Mouse (Mus musculus): ENCODE measurements at regions not wholly inside any gene's neighbourhood (a gene's known extent, or its start where the extent isn't known, plus 50 kb on each side); places are given as distances from the start of the nearest gene placed in this dataset.

DNA sequence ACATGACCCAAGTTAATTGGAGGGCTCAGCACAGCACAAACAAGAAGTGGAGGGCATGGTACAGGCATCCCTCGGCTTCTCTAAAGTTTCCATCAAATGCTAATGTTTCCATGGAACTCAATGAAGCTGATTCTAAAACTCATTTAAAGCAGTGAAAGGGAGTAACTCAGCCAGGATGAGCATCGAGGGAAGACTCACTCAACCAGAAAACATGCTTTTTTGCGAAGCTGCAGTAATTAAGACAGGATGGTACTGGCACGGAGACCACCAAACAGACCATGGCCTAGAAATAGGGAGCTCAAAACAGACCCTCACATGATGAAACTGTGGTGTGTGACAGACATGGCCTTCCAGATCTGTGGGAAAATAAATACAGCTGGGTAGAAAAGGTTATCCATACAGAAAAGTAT is 177.8 kb downstream of the Nrp2 start:
- TF ChIP-seq POLR2A (IDR thresholded peaks at IDR 0.05; ENCODE audit: low read depth, low read length) = no peak
- TF ChIP-seq UBTF (IDR thresholded peaks at IDR 0.05; ENCODE audit: low read depth, low read length) = no peak
- no peak for TF ChIP-seq ELF1 (IDR thresholded peaks at IDR 0.05; ENCODE audit: low read depth, low read length)
- TF ChIP-seq USF1 (IDR thresholded peaks at IDR 0.05; ENCODE audit: low read depth, low read length) = no peak
- no peak for TF ChIP-seq NRF1 (IDR thresholded peaks at IDR 0.05; ENCODE audit: low read depth, low read length)
- TF ChIP-seq MEF2A (IDR thresholded peaks at IDR 0.05; ENCODE audit: borderline replicate concordance, low read depth, low read length) = no peak
- no peak for TF ChIP-seq GABPA (IDR thresholded peaks at IDR 0.05; ENCODE audit: insufficient replicate concordance, low read depth, low read length)
- TF ChIP-seq USF2 (conservative IDR thresholded peaks at IDR 0.05; ENCODE audit: low read depth, low read length) = no peak
- TF ChIP-seq E2F4 (IDR thresholded peaks at IDR 0.05; ENCODE audit: insufficient replicate concordance, low read depth, low read length) = no peak
- no peak for TF ChIP-seq IRF4 (IDR thresholded peaks at IDR 0.05; ENCODE audit: low read depth, low read length)
- no peak for TF ChIP-seq SMC3 (IDR thresholded peaks at IDR 0.05; ENCODE audit: low read depth, low read length)
- no peak for TF ChIP-seq RCOR1 (conservative IDR thresholded peaks at IDR 0.05; ENCODE audit: low read depth, low read length)
- TF ChIP-seq ZMIZ1 (IDR thresholded peaks at IDR 0.05; ENCODE audit: low read depth, low read length) = no peak
- TF ChIP-seq TBP (conservative IDR thresholded peaks at IDR 0.05; ENCODE audit: low read depth, low read length) = no peak
- TF ChIP-seq ZKSCAN1 (IDR thresholded peaks at IDR 0.05; ENCODE audit: borderline replicate concordance, low read depth, low read length) = no peak
- no peaks in the 10 kb centered on the region for H3K27me3 ChIP-seq (replicated peaks)
- H3K27ac ChIP-seq (ENCODE audit: insufficient read depth, low read depth) = no peak overlapping the region
- DNase-seq (ENCODE audit: extremely low read depth) = no peak
- H3K4me2 ChIP-seq (ENCODE audit: insufficient read depth, low read depth, poor library complexity, severe bottlenecking) = no peak overlapping the region
- no peaks in the 10 kb centered on the region for H3K79me2 ChIP-seq (replicated peaks; ENCODE audit: control insufficient read depth, extremely low read depth, insufficient read depth, poor library complexity, severe bottlenecking)
- no peak overlapping the region for H3K9ac ChIP-seq (ENCODE audit: insufficient read depth, low read depth)
- H3K4me1 ChIP-seq (ENCODE audit: control insufficient read depth in 1 of 2, insufficient read depth in 2 of 2) = peaks cover 0 to 26% of the 10 kb centered on the region in 2 experiments; a peak in 2 of 4 replicates
- H3K4me3 ChIP-seq (replicated peaks in 1 of 3; ENCODE audit: low read depth in 2 of 3, low read length in 2 of 3, poor library complexity in 1 of 3) = no peak overlapping the region
- in situ Hi-C loops (cut with MboI; ENCODE audit: low pct_ligation_motif_present, low pct_unique_long_range_greater_than_20kb, low sequenced_read_pairs) (no loop called here), dilution Hi-C loops (cut with MboI; ENCODE audit: extremely low pct_ligation_motif_present, extremely low pct_unique_long_range_greater_than_20kb, low sequenced_read_pairs) (no loop called here)
- H3K9me3 ChIP-seq (replicated peaks; ENCODE audit: low read length) = no peaks in the 10 kb centered on the region
- no peaks in the 10 kb centered on the region for H3K36me3 ChIP-seq (replicated peaks in 1 of 2; ENCODE audit: control insufficient read depth in 1 of 2, insufficient read depth in 1 of 2, low read length in 1 of 2)

DNA sequence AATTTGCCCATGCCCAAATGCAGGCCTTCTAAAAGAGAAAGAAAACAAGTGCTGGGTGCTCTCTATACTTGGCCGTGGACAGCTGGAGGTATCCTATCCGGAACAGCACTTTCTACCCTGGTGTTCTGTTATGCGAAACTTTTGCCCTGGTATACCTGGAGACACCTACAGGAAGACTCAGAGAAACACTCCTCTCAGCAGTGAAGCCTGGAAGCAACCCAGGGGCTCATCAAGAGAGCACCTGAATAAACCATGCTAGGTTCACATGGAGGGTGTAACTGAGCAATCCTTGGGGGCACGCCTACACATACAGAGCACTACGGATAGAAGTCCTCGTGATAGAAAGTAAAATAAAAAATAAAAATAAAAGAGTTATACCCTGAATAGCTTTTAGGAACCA is 178.4 kb downstream of the Nrp2 start:
- in situ Hi-C loops (cut with MboI; ENCODE audit: low pct_ligation_motif_present, low pct_unique_long_range_greater_than_20kb, low sequenced_read_pairs) = no loop called here
- DNase-seq (ENCODE audit: extremely low read depth) = no peak
- Histone ChIP-seq H3K27ac (ENCODE audit: insufficient read depth, low read depth) (no peak overlapping the region), H3K4me3 (replicated peaks in 1 of 3; ENCODE audit: low read depth in 2 of 3, low read length in 2 of 3, poor library complexity in 1 of 3) (no peak overlapping the region), H3K79me2 (replicated peaks; ENCODE audit: control insufficient read depth, extremely low read depth, insufficient read depth, poor library complexity, severe bottlenecking) (no peaks in the 10 kb centered on the region), H3K36me3 (replicated peaks in 1 of 2; ENCODE audit: control insufficient read depth in 1 of 2, insufficient read depth in 1 of 2, low read length in 1 of 2) (no peaks in the 10 kb centered on the region), H3K27me3 (replicated peaks) (no peaks in the 10 kb centered on the region), H3K4me1 (ENCODE audit: control insufficient read depth in 1 of 2, insufficient read depth in 2 of 2) (peaks cover 0 to 20% of the 10 kb centered on the region in 2 experiments; a peak in 2 of 4 replicates), H3K4me2 (ENCODE audit: insufficient read depth, low read depth, poor library complexity, severe bottlenecking) (no peak overlapping the region), H3K9ac (ENCODE audit: insufficient read depth, low read depth) (no peak overlapping the region), H3K9me3 (replicated peaks; ENCODE audit: low read length) (no peaks in the 10 kb centered on the region)
- TF ChIP-seq USF2 (conservative IDR thresholded peaks at IDR 0.05; ENCODE audit: low read depth, low read length) (no peak), NRF1 (IDR thresholded peaks at IDR 0.05; ENCODE audit: low read depth, low read length) (no peak), ELF1 (IDR thresholded peaks at IDR 0.05; ENCODE audit: low read depth, low read length) (no peak), SMC3 (IDR thresholded peaks at IDR 0.05; ENCODE audit: low read depth, low read length) (no peak), E2F4 (IDR thresholded peaks at IDR 0.05; ENCODE audit: insufficient replicate concordance, low read depth, low read length) (no peak), BHLHE40 (IDR thresholded peaks at IDR 0.05; ENCODE audit: low read depth, low read length) (no peak), IRF4 (IDR thresholded peaks at IDR 0.05; ENCODE audit: low read depth, low read length) (no peak), KAT2A (IDR thresholded peaks at IDR 0.05; ENCODE audit: insufficient replicate concordance, low read length) (no peak), TBP (conservative IDR thresholded peaks at IDR 0.05; ENCODE audit: low read depth, low read length) (no peak), JUND (conservative IDR thresholded peaks at IDR 0.05; ENCODE audit: low read depth, low read length) (no peak), CTCF (conservative IDR thresholded peaks at IDR 0.05 in 1 of 2, IDR thresholded peaks at IDR 0.05 in 1 of 2; ENCODE audit: low read depth in 2 of 2, low read length in 2 of 2) (no peak), NELFE (IDR thresholded peaks at IDR 0.05; ENCODE audit: low read depth, low read length) (no peak)
- dilution Hi-C loops (cut with MboI; ENCODE audit: extremely low pct_ligation_motif_present, extremely low pct_unique_long_range_greater_than_20kb, low sequenced_read_pairs) = no loop called here

Data from CH12.LX (cell line).